Mouse (Mus musculus) heart, embryonic 16.5 days (tissue): Measurements from ENCODE around the gene Srsf12. TPM values are rescaled to one million over a fixed set of nuclear protein-coding genes. Genes with fewer than 3 reads are reported as not detected.
A peak's percentile ranks its signal among the peaks of the same experiment; 100 is the strongest.

ENCODE experiments used
- ATAC-seq: fragments of 200-750 bp; cut with Nextera tagmentation; replicated peaks from 2 replicates; pipeline ENCODE4 v1.8.0; 2017; ENCODE audit warnings: moderate number of reproducible peaks; ENCODE audit not compliant: insufficient read depth, low FRiP score; ENCODE audit errors: extremely low read depth
- H3K27ac ChIP-seq: fragments of 300-500 bp; sonication (generic); 2 replicates; pipeline ENCODE4 v1.5.1; 2014; ENCODE audit warnings: mild to moderate bottlenecking, low read length, control low read depth, moderate library complexity
- H3K27me3 ChIP-seq: fragments of 300-500 bp; sonication (generic); 2 replicates; pipeline ENCODE4 v1.6.1; 2014; ENCODE audit warnings: low read length, mixed read lengths; ENCODE audit not compliant: control insufficient read depth, insufficient read depth
- H3K36me3 ChIP-seq: fragments of 300-500 bp; sonication (generic); 2 replicates; pipeline ENCODE4 v1.6.1; 2014; ENCODE audit not compliant: control insufficient read depth, insufficient read depth
- H3K4me1 ChIP-seq: fragments of 300-500 bp; sonication (generic); 2 replicates; pipeline ENCODE4 v1.6.1; 2014; ENCODE audit warnings: low read length, mixed read lengths; ENCODE audit not compliant: control insufficient read depth, insufficient read depth
- H3K4me2 ChIP-seq: fragments of 300-500 bp; sonication (generic); 2 replicates; pipeline ENCODE4 v1.6.1; 2014; ENCODE audit warnings: low read depth, mild to moderate bottlenecking, control low read depth, low read length
- H3K4me3 ChIP-seq: fragments of 300-500 bp; sonication (generic); 2 replicates; pipeline ENCODE4 v1.5.1; 2014; ENCODE audit warnings: mild to moderate bottlenecking, control low read depth, low read length
- H3K9ac ChIP-seq: fragments of 300-500 bp; sonication (generic); 2 replicates; pipeline ENCODE4 v1.6.1; 2014; ENCODE audit warnings: low read length, control low read depth
- H3K9me3 ChIP-seq: fragments of 300-500 bp; sonication (generic); replicated peaks from 2 replicates; pipeline ENCODE4 v1.6.1; 2016; ENCODE audit warnings: low read length; ENCODE audit not compliant: control insufficient read depth
- WGBS: fragments of 180-500 bp; shearing (Covaris S2); extraction: QIAGEN DNeasy Blood & Tissue Kit; methylation state at CpG from one replicate; pipeline ENCODE4 v1.1.7; 2014; 5-methylcytosine and 5-hydroxymethylcytosine counted together
- polyA plus RNA-seq: library from polyadenylated mRNA; unstranded; fragments of >200 nt; fragmentation: Nextera tagmentation; extraction: Ambion mirVana; gene quantifications from 2 replicates; pipeline ENCODE4 v1.2.1, GENCODE M21; 2015

The Srsf12 gene
- polyA plus RNA-seq, 1 experiment from 2014 or later = 2.3 TPM

GRCm38 (mm10) chr4:33221847-33222246, 13.1 kb downstream of the Srsf12 start:
- Histone ChIP-seq H3K36me3 (no peaks in the 10 kb centered on the region), H3K27ac (no peak overlapping the region), H3K9me3 (no peaks in the 10 kb centered on the region), H3K4me3 (no peak overlapping the region), H3K27me3 (no peaks in the 10 kb centered on the region), H3K4me2 (no peak overlapping the region), H3K4me1 (no peaks in the 10 kb centered on the region), H3K9ac (no peak overlapping the region)
- 50% methylated on average over 1 of the region's 1 CpGs for WGBS
- ATAC-seq = no peak

GRCm38 (mm10) chr4:33224003-33224675, 15.3 kb downstream of the Srsf12 start:
- Histone ChIP-seq H3K4me2 (no peak overlapping the region), H3K27me3 (no peaks in the 10 kb centered on the region), H3K4me3 (no peak overlapping the region), H3K27ac (no peak overlapping the region), H3K9ac (no peak overlapping the region), H3K4me1 (no peaks in the 10 kb centered on the region), H3K36me3 (no peaks in the 10 kb centered on the region), H3K9me3 (no peaks in the 10 kb centered on the region)
- ATAC-seq = no peak
- 72% methylated on average over 7 of the region's 7 CpGs for WGBS

GRCm38 (mm10) chr4:33227164-33227563, 18.4 kb downstream of the Srsf12 start:
- ATAC-seq = no peak
- H3K36me3 ChIP-seq = no peaks in the 10 kb centered on the region
- H3K4me2 ChIP-seq = no peak overlapping the region
- H3K9ac ChIP-seq = no peak overlapping the region
- WGBS = 79% methylated on average over 7 of the region's 7 CpGs
- H3K27ac ChIP-seq = no peak overlapping the region
- H3K4me3 ChIP-seq = no peak overlapping the region
- H3K9me3 ChIP-seq = no peaks in the 10 kb centered on the region
- H3K4me1 ChIP-seq = no peaks in the 10 kb centered on the region
- H3K27me3 ChIP-seq = no peaks in the 10 kb centered on the region

- H3K27ac ChIP-seq = no peak overlapping the region
- no peak overlapping the region for H3K4me3 ChIP-seq
- H3K27me3 ChIP-seq = no peaks in the 10 kb centered on the region
- H3K4me1 ChIP-seq = no peaks in the 10 kb centered on the region
- WGBS = 70% methylated on average over 4 of the region's 4 CpGs
- H3K4me2 ChIP-seq = no peak overlapping the region
- no peaks in the 10 kb centered on the region for H3K9me3 ChIP-seq
- ATAC-seq = no peak
- no peak overlapping the region for H3K9ac ChIP-seq
- no peaks in the 10 kb centered on the region for H3K36me3 ChIP-seq
Measured at GRCm38 (mm10) chr4:33229639-33230038, 20.8 kb downstream of the Srsf12 start.

- Histone ChIP-seq H3K9me3 (no peaks in the 10 kb centered on the region), H3K27me3 (no peaks in the 10 kb centered on the region)
Measured at GRCm38 (mm10) chr4:33230881-33231280, 22.1 kb downstream of the Srsf12 start.

DNA sequence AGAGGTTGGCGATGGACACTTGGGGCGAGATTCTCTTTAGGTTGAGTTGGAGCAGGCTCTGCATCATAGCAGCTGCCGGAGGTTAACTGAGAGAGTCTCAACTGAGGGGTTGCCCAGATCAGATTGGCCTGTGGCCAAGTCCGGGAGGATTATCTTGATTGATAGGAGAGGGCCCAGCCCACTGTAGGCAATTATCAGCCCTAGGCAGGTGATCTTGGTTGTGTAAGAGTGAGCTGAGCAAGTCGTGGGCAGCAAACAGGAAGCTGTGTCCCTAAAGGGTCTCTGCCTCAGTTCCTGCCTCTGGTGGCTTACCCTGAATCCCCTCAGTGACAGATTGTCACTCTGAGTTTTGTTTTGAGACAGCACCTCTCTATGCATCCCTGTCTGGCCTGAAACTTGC, 33.7 kb downstream of the Srsf12 start:
- WGBS = 51% methylated on average over 5 of the region's 5 CpGs
- Histone ChIP-seq H3K27me3 (no peaks in the 10 kb centered on the region), H3K4me3 (no peak overlapping the region), H3K9ac (no peak overlapping the region), H3K4me1 (peaks cover 21% of the 10 kb centered on the region), H3K4me2 (no peak overlapping the region), H3K9me3 (no peaks in the 10 kb centered on the region), H3K27ac (no peak overlapping the region), H3K36me3 (peaks cover 21% of the 10 kb centered on the region)
- no peak for ATAC-seq

More at GRCm38 (mm10) chr4:33230881-33231280, 22.1 kb downstream of the Srsf12 start:
- H3K4me2 ChIP-seq = no peak overlapping the region
- H3K9ac ChIP-seq = no peak overlapping the region
- 84% methylated on average over 18 of the region's 18 CpGs for WGBS
- ATAC-seq = no peak
- H3K27ac ChIP-seq = no peak overlapping the region
- no peak overlapping the region for H3K4me3 ChIP-seq
- no peaks in the 10 kb centered on the region for H3K4me1 ChIP-seq
- H3K36me3 ChIP-seq = no peaks in the 10 kb centered on the region

- no peak overlapping the region for H3K4me3 ChIP-seq
- no peak for ATAC-seq
- H3K9me3 ChIP-seq = no peaks in the 10 kb centered on the region
- no peaks in the 10 kb centered on the region for H3K27me3 ChIP-seq
- H3K36me3 ChIP-seq = peaks cover 21% of the 10 kb centered on the region
- peaks cover 21% of the 10 kb centered on the region for H3K4me1 ChIP-seq
- 61% methylated on average over 12 of the region's 12 CpGs for WGBS
- H3K4me2 ChIP-seq = no peak overlapping the region
- H3K27ac ChIP-seq = 0 out of 2 replicates have a peak overlapping the region, but pooled peaks have one; percentile 9
- H3K9ac ChIP-seq = no peak overlapping the region
Measured at GRCm38 (mm10) chr4:33243016-33243758, 34.4 kb downstream of the Srsf12 start.

- ATAC-seq = no peak
- Histone ChIP-seq H3K27me3 (no peaks in the 10 kb centered on the region), H3K4me1 (peaks cover 21% of the 10 kb centered on the region), H3K27ac (no peak overlapping the region), H3K4me3 (no peak overlapping the region), H3K9me3 (no peaks in the 10 kb centered on the region), H3K9ac (no peak overlapping the region), H3K36me3 (peaks cover 21% of the 10 kb centered on the region), H3K4me2 (no peak overlapping the region)
- 69% methylated on average over 4 of the region's 4 CpGs for WGBS
Measured at GRCm38 (mm10) chr4:33243921-33244320, 35.1 kb downstream of the Srsf12 start.

GRCm38 (mm10) chr4:33245853-33246395, 37.1 kb downstream of the Srsf12 start:
- H3K9ac ChIP-seq = peak overlapping the region; percentile 81
- no peaks in the 10 kb centered on the region for H3K9me3 ChIP-seq
- peak overlapping the region; percentile 90 for H3K4me3 ChIP-seq
- peak overlapping the region; percentile 93 for H3K4me2 ChIP-seq
- H3K36me3 ChIP-seq = peaks cover 21% of the 10 kb centered on the region
- peak overlapping the region; percentile 49; the same call in 1 of the 2 replicates for H3K27ac ChIP-seq
- 74% methylated on average over 14 of the region's 14 CpGs for WGBS
- H3K27me3 ChIP-seq = no peaks in the 10 kb centered on the region
- H3K4me1 ChIP-seq = peaks cover 28% of the 10 kb centered on the region
- ATAC-seq = no peak
